Mouse (Mus musculus) 3T3-L1 (cell line): Measurements from ENCODE around the gene Galk2.
A peak's percentile ranks its signal among the peaks of the same experiment; 100 is the strongest.

Experiments
- DNase-seq: peaks from one replicate; pipeline ENCODE4 v3.0.0-alpha.2; 2015; ENCODE audit warnings: low read depth, low spot score

The Galk2 gene

DNA sequence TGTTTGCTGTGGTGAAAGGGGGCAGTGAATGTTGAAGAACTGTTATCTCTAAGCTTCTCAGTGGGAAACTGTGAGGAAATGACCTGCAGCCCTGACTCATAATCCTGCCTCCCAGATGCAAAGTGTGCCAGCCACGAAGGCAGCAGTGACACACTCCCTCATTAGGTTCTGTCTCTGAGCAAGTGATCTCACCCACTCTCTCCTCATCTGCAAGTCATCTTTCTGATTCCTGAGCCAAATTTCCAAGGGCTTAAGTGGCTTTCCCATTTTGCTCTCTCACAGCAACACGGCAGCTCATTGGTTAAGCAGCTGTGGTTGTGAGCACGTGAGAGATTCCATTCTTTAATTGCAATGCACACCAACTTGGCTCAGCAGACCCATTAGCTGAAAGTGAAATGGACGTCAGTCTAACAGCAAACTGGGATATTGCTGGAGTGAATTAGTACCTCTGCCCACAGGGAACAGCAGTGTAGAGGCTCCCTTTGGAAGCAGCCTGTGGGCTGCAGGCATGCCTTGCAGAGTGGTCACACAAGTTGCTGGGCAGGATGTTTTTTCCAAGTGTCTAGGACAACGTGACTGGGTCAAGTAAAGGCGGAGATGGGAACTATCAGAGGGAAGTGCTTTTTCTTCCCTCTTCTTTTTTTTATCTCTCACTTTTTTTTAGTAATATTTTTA lies 82.3 kb downstream of the Galk2 start:
- peak; percentile 95 for DNase-seq

DNA sequence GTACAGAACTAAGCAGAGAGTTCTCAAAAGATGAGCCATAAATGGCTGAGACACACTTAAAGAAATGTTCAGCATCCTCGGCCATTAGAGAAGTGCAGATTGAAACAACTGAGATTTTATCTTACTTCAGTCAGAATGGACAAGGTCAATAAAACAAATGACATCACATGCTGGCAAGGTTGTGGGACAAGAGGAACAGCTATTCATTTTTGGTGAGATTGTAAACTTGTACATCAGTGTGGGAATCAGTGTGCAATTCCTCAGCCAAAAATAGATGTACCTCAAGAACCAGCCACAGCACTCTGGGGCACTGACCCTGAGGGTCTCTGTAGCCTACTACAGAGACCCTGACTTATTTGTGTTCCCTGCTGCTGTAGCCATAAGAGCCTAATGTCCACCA lies 84.4 kb downstream of the Galk2 start:
- no peak for DNase-seq

DNA sequence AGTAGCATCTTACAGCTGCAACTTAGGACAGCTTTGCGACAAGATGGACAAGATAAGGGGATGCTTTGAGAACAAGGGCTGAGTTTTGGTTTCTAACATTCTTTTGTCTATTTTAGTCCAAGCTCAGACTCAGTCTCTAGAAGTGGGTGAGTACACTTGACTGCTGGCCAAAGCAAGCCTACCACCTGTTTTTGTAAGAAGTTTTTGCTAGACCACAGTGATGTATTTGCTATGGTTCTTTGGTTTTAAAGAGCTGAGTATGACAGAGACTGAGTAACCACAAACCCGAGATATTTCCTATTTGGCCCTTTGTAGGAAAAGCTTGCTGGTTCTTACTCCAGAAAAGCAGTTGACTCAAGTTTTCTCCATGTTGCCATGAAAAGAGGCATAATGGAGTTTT lies 89.3 kb downstream of the Galk2 start:
- DNase-seq = peak; percentile 64

DNA sequence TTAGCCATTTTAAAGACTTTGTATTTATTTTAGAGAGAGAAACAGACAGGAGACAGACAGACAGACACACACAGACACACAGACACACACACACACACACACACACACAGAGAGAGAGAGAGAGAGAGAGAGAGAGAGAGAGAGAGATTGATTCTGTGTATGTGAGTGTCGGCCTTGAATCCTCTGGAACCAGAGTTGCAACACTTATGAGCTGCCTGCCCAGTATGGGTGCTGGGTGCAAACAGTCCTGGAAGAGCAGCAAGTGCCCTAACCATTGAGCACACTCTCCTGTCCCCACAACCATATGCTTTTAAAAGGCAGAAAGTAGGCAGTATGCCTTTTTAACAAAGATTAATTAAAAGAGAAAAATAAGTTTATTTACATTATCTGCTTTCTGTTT lies 109.9 kb downstream of the Galk2 start:
- DNase-seq = no peak

DNA sequence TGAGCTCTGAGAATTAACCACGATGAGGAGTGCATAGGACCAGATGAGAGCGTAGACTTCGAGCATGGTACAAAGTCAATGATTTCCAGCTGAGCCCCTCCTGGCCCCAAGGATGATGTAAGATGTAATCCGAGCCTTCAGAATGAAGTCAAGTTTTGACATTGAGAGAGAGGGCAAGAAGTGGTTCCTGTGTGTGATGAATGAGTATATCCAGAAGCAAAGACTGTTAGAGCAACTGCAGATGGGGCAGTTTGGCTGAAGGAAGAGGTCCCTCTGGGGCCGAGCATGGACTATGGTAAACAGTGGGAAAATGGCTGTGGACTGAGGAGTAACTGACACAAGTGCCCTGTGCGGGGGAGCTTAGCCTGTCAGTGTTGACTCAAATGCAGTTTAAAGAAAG lies 114.3 kb downstream of the Galk2 start:
- peak; percentile 75 for DNase-seq

DNA sequence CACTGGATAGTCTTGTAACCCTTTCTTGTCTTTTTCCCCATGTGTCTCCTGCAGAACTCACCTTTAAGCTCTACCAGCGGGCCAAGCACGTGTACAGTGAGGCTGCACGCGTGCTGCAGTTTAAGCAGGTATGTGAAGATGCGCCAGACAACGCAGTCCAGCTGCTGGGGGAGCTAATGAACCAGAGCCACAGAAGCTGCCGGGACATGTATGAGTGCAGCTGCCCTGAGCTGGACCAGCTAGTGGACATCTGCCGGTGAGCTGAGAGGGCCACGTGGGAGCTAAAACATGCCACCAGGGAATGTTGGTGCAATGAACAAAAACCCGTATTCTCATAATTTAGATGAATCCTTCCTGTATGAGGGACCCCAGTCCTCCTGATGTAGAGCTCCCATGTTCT lies 116.3 kb downstream of the Galk2 start:
- DNase-seq = no peak

DNA sequence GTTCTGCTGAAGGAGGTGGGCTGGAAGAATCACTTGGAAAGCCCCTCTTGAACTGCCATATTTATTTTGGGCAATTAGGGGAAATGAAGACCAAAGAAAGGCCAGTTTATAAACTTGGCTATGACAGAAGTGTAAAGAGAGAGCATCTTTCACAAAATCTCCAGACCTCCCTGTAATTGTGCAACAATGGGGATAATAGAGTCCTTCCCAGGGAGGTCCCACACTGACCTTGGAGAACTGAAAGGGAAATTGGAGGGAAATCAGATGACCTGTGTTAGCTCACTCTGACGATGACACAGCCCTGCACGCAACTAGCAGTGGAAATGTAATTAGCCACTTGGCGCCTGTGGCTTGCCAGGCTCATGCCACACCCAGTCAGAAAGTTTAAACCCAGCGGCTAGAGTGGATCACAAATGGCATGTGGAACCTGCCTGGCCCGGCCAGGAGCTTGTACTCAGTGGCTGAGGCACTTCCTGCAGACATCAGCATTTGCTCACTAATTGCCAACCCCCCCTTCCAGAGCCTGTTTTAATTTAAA lies 117.0 kb downstream of the Galk2 start:
- DNase-seq = no peak

DNA sequence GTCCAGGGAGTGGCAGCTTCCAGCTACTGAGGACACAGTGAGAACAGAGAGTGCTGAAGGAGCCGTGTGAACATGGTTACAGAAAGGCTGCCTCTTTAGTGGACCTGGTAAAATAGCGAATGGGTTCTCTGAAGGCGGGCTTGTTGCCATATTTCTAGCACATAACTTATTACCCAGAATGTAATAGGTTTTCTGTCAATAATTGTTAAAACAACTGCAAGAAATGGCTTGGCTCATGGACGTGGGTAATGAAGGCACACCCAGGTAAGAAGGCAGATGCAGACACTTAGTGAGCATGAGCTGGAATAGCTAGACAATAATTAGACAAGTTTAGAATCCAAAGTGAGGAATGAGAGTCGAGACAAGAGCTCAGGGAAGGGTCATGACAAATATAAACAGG lies 143.4 kb downstream of the Galk2 start:
- DNase-seq = no peak

DNA sequence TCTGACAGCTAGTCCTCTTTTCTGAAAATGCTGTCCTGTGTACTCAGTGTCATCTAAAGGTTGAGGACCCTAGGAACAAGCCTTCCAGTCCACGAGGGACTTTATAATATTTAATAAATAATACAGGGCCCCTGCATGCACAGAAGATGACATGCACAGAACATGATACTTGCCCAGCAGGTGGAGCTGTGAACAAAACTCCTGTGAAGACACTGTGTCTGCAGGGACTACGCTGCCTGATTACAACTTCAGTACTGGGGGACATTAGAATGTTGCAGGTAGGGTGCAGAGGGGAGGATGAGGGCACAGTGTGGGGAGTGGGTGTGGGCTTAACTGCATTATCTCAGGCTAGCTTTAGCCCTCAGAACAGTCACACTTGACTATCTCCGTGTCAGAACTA lies 147.2 kb downstream of the Galk2 start:
- DNase-seq = peak; percentile 79

DNA sequence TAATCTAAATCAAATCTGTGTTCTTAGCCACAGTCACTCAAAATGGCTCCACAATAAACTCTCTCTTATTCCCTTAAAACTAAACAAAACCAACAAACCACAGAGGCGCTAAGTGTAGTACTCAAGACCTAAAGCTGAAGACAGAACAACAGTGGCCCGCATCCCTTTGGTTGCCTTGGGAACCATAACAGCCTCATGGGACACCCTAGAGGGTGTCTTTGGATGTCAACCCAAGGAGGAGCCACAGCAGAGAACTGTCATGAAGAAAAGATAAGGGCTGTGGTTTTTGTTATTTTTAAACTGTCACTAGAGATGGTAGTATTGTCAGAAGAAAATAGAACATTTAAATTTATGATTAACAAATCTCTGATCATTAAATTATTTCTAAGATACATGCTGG lies 147.8 kb downstream of the Galk2 start:
- DNase-seq = no peak

DNA sequence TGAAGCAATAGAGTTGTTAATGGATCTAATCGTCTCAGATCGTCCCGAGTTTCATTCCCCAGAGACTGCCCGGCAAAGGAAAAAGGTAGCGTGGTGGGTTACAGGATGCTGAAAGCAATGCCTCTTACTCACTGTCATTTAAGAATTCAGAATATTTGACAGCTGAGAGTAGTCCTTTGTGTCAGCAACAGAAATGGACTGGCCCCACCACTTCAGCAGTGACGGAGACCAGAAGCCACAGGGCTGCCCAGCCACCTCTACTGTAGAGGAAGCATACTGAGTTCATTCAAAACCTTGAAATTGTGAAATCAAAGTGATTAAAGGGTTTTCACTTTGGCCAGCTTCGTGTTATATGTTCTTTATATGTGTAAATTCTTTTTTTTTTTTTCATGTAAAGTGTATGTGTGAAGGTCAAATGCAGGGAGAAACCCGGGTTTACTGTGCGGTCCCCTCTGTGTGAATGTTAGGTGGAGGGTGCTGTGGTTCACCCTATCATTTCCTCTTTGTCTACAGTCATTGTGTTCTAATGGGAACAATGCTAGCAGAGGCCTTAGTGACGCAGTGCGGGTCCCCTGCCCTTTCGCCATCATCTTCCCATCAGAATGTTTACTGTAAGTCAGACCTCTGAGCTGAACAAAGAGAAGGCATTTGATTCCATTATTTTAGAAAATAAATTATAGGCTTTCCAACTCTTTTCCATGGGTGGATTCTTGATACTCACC lies 156.2 kb downstream of the Galk2 start:
- no peak for DNase-seq

DNA sequence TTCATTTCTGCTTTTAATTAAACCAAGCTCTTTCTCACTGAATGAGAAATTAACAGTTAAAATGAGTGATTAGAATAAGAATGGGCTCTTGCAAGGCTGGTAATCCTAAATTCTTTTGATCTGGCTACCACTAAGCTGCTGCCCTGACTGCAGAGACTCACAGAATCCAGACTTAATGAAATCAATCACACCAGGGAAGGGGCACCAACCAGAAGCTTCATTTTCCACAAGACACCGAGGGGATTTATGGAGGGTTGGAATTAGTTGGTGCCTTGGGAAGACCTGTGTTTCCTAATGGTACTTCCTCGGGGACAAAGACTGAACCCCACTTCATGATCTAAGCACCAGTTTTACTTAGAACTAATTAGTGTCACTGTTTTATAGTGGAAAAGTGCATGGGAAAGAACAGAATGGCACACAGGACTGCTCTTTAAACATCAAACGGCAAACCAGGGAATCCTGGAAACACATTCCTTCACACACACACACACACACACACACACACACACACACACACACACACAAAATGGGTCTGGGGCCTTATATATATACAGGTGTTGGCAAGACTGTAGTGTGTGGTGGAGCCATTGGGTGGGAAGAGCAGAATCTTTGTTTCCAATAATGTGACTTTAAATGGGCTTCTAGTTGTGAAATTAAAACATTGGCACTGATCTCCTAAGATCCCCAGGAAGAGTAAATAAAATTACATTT lies 157.0 kb downstream of the Galk2 start:
- DNase-seq = no peak

DNA sequence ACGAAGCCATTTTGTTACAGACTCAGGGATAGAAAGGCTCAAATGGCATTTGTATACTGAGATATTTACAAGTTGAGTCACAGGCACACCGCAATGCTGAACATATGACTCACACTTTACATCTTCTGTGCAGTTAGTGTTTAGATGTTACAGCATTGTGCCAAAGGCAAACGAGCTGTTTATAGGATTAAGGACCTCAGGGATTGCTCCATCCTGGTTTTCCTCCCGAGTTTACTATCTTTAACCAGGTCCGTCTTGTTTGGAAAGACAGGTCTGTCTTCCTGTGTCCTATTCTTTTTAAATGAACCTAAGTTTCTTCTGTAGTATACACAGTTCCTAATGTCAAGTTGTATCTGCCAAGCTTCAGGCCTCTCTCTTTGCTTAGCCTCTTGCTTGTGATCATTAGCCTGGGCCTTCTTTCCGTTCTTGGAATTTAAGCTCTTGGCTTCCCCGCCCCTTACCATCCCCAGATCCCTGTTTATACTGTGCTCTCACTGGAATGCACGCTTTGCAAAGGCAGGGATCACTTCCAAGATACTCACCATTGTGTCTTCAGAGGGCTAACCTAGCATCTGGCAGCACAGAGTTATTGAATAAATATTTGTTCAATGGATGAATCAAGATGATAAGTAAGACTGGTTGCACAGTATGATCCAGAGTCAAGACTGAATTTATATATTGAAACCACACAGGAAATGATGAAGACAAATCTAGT lies 172.4 kb downstream of the Galk2 start:
- DNase-seq = peak; percentile 98

DNA sequence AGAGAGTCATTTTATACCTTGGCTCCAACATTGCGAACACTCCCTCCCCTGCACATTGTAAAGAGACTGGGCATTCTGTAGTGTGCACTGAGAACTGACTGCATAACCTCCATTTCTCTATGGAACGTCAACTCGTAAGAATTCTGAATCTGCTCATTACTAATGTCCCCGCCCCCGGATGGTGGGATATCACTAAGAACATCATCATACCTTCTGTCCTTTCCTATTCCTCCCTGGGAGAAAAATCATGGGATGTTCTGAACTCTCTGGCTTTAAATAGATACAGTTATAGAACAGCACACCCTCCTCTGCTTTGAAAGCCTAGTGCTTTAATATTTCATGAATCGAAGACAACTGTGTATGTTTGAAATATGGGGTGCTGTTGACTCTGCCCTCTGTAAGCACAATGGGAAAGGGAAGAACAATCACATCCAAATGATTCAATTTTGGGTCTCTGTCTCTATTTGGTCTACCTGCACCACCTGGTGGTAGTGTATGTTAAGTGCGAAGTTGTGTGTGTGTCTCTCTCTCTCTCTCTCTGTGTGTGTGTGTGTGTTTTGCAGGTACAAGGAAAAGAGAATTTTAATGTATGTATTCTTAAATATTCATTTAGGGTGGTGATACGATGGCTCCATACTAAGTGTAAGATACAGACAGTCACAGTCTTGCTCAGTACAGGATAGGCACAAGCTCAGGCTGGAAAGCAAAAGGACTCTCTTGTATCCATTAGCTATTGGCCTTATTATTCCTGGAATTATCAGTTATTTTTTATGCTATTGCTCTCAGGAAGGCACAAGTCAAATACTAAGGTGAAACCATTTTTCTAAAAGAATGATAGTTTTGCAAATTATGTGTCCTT lies 174.4 kb downstream of the Galk2 start:
- peak; percentile 89 for DNase-seq
